ENCODE assay signal across 8 mouse cellular contexts in the genomic region with DNA sequence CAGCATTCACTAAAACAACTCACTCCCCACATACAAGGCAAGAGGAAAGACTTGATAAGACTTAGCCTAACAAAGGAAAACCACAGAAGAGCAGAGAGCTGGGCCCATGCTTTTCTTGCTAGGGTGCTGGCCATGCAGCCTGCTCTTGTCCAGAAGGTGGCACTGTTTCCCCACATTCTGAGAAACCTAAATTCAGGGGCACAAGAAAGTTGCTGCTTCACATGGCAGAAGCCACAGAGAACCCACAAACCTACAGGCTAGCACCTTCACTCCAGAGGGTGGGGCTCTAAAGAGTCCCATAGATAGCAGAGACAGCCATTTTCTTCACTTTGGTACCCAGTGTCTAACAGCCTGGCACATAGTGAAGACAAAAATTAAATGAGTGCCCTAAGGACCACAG. TPM values are rescaled to one million over a fixed set of nuclear protein-coding genes. Genes with fewer than 3 reads are reported as not detected.
DNase-seq lines count a peak whose midpoint lies in the region; ATAC-seq and TF ChIP-seq lines count a peak whose summit lies in the region.

No protein-coding gene starts in this region.

- peak; percentile 49; the same call in 1 of the 2 replicates for ATAC-seq in forebrain, embryonic 11.5 days (replicated peaks; ENCODE audit: low FRiP score)
- ATAC-seq in intestine, embryonic 14.5 days (replicated peaks; ENCODE audit: low FRiP score, low TSS enrichment, low read depth), result no peak; the same call in 1 of the 2 replicates
- ATAC-seq in liver, postnatal 0 days, result peak; percentile 12; the same call in 1 of the 2 replicates
- ATAC-seq in neutrophil, adult 5-6 weeks (ENCODE audit: extremely low read depth, insufficient number of reproducible peaks, low FRiP score, poor library complexity, severe bottlenecking), result peak; percentile 85; the same call in 1 of the 2 replicates

- no peak for TF ChIP-seq EP300 in liver, postnatal 0 days (IDR thresholded peaks at IDR 0.05; ENCODE audit: low read depth)

- no peaks in the 10 kb centered on the region for H3K4me1 ChIP-seq in testis, adult 2 months (ENCODE audit: control insufficient read depth, insufficient read depth, low read length)
- H3K4me1 ChIP-seq in forebrain, embryonic 11.5 days (replicated peaks; ENCODE audit: control insufficient read depth, insufficient read depth, low read length), result no peaks in the 10 kb centered on the region
- no peaks in the 10 kb centered on the region for H3K4me1 ChIP-seq in intestine, embryonic 14.5 days (replicated peaks; ENCODE audit: control insufficient read depth, insufficient read depth, low read length)
- no peaks in the 10 kb centered on the region for H3K4me1 ChIP-seq in liver, postnatal 0 days (ENCODE audit: insufficient read depth)

- H3K4me2 ChIP-seq in forebrain, embryonic 11.5 days (ENCODE audit: low read depth, low read length, severe bottlenecking), result no peak overlapping the region
- no peak overlapping the region for H3K4me2 ChIP-seq in intestine, embryonic 14.5 days (ENCODE audit: low read length)
- no peak overlapping the region for H3K4me2 ChIP-seq in liver, postnatal 0 days (ENCODE audit: low read depth, low read length)

- no peaks in the 10 kb centered on the region for H3K27me3 ChIP-seq in testis, adult 2 months (ENCODE audit: control insufficient read depth, insufficient read depth, low read length)
- no peaks in the 10 kb centered on the region for H3K27me3 ChIP-seq in forebrain, embryonic 11.5 days (ENCODE audit: control insufficient read depth, insufficient read depth, low read length)
- no peaks in the 10 kb centered on the region for H3K27me3 ChIP-seq in intestine, embryonic 14.5 days (replicated peaks; ENCODE audit: control insufficient read depth, insufficient read depth, low read length)
- no peaks in the 10 kb centered on the region for H3K27me3 ChIP-seq in liver, postnatal 0 days (ENCODE audit: insufficient read depth, low read length)

- no peak overlapping the region for H3K27ac ChIP-seq in testis, adult 2 months (ENCODE audit: control insufficient read depth, insufficient read depth, low read depth, low read length)
- H3K27ac ChIP-seq in forebrain, embryonic 11.5 days (ENCODE audit: low read depth, low read length), result no peak overlapping the region
- H3K27ac ChIP-seq in intestine, embryonic 14.5 days (ENCODE audit: low read depth), result no peak overlapping the region
- no peak overlapping the region for H3K27ac ChIP-seq in liver, postnatal 0 days (ENCODE audit: low read depth)

- H3K4me3 ChIP-seq in testis, adult 2 months (ENCODE audit: control insufficient read depth, low read depth, low read length), result no peak overlapping the region
- no peak overlapping the region for H3K4me3 ChIP-seq in forebrain, embryonic 11.5 days (ENCODE audit: low read depth, low read length)
- no peak overlapping the region for H3K4me3 ChIP-seq in intestine, embryonic 14.5 days (ENCODE audit: low read depth, low read length)
- H3K4me3 ChIP-seq in liver, postnatal 0 days (ENCODE audit: low read depth, low read length), result no peak overlapping the region

- H3K9me3 ChIP-seq in forebrain, embryonic 11.5 days (ENCODE audit: control insufficient read depth, low read length), result no peaks in the 10 kb centered on the region
- H3K9me3 ChIP-seq in intestine, embryonic 14.5 days (ENCODE audit: control insufficient read depth, low read length), result no peaks in the 10 kb centered on the region
- H3K9me3 ChIP-seq in liver, postnatal 0 days (ENCODE audit: low read length), result no peaks in the 10 kb centered on the region

- TF ChIP-seq POLR2A in testis, adult 2 months (IDR thresholded peaks at IDR 0.05; ENCODE audit: control insufficient read depth, low read depth, low read length), result no peak

- H3K36me3 ChIP-seq in testis, adult 2 months (ENCODE audit: control insufficient read depth, insufficient read depth, low read length), result peaks cover 2% of the 10 kb centered on the region; the same call in 1 of the 2 replicates
- no peaks in the 10 kb centered on the region for H3K36me3 ChIP-seq in forebrain, embryonic 11.5 days (ENCODE audit: control insufficient read depth, insufficient read depth, low read length)
- 0 out of 2 replicates have a peak, but pooled peaks cover 4% of the 10 kb centered on the region for H3K36me3 ChIP-seq in intestine, embryonic 14.5 days (ENCODE audit: control insufficient read depth, insufficient read depth, low read length)
- peaks cover 11% of the 10 kb centered on the region; the same call in 1 of the 2 replicates for H3K36me3 ChIP-seq in liver, postnatal 0 days (replicated peaks; ENCODE audit: insufficient read depth, low read length)

- DNase-seq in testis, postnatal 14 days (ENCODE audit: low spot score), result no peak
- DNase-seq in brain, embryonic 18.5 days (ENCODE audit: low read depth, low spot score), result peak; percentile 56
- DNase-seq in forebrain, embryonic 11.5 days (ENCODE audit: low spot score), result peak; percentile 82
- DNase-seq in intestine, embryonic 14.5 days (ENCODE audit: low spot score), result peak; percentile 83
- peak; percentile 70 for DNase-seq in liver, postnatal 0 days
- peak; percentile 88 for DNase-seq in thymus, postnatal 0 days (ENCODE audit: low spot score)

- TF ChIP-seq CTCF in testis, adult 2 months (IDR thresholded peaks at IDR 0.05; ENCODE audit: control insufficient read depth, insufficient read depth, insufficient replicate concordance, low read depth, low read length), result peak; percentile 67; the same call in 1 of the 2 replicates
- peak; percentile 88 for TF ChIP-seq CTCF in liver, postnatal 0 days (IDR thresholded peaks at IDR 0.05; ENCODE audit: low read depth)

- no peak overlapping the region for H3K9ac ChIP-seq in forebrain, embryonic 11.5 days (ENCODE audit: low read length)
- no peak overlapping the region for H3K9ac ChIP-seq in intestine, embryonic 14.5 days (ENCODE audit: low read length)
- no peak overlapping the region for H3K9ac ChIP-seq in liver, postnatal 0 days (replicated peaks)

RNA-seq across cellular contexts. Expression of gene Rtn4ip1, which starts 52.3 kb away (rescaled TPM):
- 16.9 and 20.8 TPM in 2 replicates for polyA plus RNA-seq in testis, adult 2 months (2012; rRNA removed)
- polyA plus RNA-seq in forebrain, embryonic 11.5 days (2014; fragmentation: Nextera tagmentation; extraction: Ambion mirVana), result 20.7 and 20.8 TPM in 2 replicates
- 14.4 and 15.0 TPM in 2 replicates for polyA plus RNA-seq in intestine, embryonic 14.5 days (2014; fragmentation: Nextera tagmentation; extraction: Ambion mirVana)
- polyA plus RNA-seq in liver, postnatal 0 days (2015; fragmentation: Nextera tagmentation; extraction: Ambion mirVana), result 7.6 and 9.6 TPM in 2 replicates
- total RNA-seq in neutrophil, adult 5-6 weeks (2017), result 33.8 and 36.8 TPM in 2 replicates
- 10.2 and 11.5 TPM in 2 replicates for polyA plus RNA-seq in thymus, postnatal 0 days (2015; fragmentation: Nextera tagmentation; extraction: Ambion mirVana)

RNA-seq across cellular contexts. Expression of gene Qrsl1, which starts 52.4 kb away (rescaled TPM):
- 12.0 and 12.9 TPM in 2 replicates for polyA plus RNA-seq in testis, adult 2 months (2012; rRNA removed)
- 26.5 and 29.0 TPM in 2 replicates for polyA plus RNA-seq in forebrain, embryonic 11.5 days (2014; fragmentation: Nextera tagmentation; extraction: Ambion mirVana)
- 23.1 and 24.4 TPM in 2 replicates for polyA plus RNA-seq in intestine, embryonic 14.5 days (2014; fragmentation: Nextera tagmentation; extraction: Ambion mirVana)
- 7.3 and 7.4 TPM in 2 replicates for polyA plus RNA-seq in liver, postnatal 0 days (2015; fragmentation: Nextera tagmentation; extraction: Ambion mirVana)
- total RNA-seq in neutrophil, adult 5-6 weeks (2017), result 19.8 and 25.0 TPM in 2 replicates
- polyA plus RNA-seq in thymus, postnatal 0 days (2015; fragmentation: Nextera tagmentation; extraction: Ambion mirVana), result 21.7 and 24.2 TPM in 2 replicates
